Mouse (Mus musculus) cerebellum, adult (tissue): Measurements from ENCODE around the gene Vil1.

Experiments used
- ATAC-seq: cut with Nextera tagmentation; 2 replicates; pipeline ENCODE4 v1.9.2; 2017; ENCODE audit warnings: mild to moderate bottlenecking, moderate library complexity, mixed read lengths; ENCODE audit not compliant: insufficient number of reproducible peaks, low FRiP score, low TSS enrichment

Vil1 gene

DNA sequence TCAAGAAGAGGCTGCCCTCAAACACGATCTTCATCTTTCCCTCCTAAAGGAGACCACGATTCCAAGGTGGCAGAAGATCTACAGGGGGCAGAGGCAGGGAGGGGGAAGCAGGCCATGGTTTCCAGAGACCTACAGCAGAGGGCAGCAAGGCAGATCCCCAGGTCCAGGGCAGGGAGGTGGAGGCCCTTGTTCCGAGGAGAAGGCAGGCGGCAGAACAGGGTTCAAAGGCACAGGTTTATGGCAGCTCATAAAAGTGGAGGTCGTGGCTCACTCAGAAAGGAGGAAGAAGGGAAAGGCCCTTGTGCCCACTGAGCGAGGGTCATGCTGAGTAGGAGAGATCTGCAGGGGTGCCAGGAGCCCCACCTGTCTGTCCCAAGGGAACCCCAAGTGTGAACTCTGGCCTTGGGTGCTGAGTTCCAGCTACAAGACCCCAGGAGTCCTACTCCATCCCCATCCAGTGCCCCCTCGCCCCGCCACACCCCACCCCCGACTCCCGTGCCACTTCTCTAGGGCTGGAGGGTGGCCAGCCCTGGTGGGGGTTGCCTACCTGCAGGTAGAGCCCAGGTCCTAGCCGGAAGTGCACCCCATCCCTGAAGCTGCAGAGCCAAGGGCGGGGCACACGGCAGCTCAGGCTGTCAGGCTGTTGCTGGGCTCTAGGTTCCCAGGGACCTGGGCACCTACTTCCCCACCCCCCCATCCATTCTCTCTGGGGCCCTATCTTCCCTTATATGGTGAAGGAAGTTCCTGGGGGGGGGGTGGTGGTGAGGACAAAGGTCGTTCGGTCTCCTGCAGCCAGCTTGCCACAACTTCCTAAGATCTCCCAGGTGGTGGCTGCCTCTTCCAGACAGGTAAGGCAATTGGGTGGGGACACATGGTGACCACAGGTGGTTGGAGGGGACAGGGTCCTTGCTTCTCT lies at the start of gene Vil1:
Vil1 (plus strand) TSS at position 788 of the 916 bp plus-strand sequence.
- ATAC-seq: no peak

DNA sequence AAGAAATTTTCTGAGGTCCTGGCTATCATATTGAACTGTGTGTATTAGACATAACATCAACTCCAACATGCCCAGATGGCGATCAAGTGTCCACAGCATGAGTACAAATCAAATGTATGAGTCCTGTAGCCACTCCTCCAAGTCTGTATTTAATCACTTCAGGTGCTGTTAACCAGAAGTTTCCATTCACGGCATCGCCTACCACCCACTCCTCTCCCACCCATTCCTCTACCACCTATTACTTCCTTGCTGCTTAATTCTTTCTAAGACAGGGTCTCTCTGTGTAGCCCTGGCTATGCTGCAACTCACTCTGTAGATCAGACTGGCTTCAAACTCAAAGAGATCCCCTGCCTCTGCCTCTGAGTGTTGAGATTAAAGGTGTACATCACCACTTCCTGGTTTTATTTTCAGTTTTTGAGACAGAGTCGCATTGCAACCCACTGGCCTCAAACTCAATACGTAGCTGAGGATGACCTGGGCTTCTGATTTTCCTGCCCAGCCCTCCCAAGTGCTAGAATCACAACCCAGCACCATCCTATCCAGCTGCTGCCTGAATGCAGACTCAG lies 49.1 kb upstream of the Vil1 start:
- no peak for ATAC-seq

DNA sequence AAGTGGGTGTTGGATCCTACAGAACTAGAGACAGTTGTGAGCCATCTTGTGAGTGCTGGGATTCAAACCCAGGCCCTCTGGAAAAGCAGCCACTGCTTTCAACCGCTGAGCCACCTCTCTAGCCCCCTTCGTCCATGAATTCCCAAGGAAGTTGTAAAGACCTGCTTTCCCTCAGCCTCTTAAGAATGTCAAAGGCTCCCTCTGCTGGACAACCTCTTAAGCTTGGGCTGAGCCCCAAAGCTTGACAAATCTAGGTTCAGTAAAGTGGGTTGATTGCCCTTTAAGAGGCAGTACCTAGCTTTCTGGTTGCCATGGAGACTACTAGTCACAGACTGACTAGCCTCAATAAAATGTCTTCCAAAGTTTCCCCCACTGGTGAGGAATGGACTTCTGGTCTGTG lies 47.4 kb upstream of the Vil1 start, which contains the start of gene Catip:
Catip (plus strand) TSS at position 297 of the 400 bp plus-strand sequence.
- ATAC-seq: peak; percentile 82

DNA sequence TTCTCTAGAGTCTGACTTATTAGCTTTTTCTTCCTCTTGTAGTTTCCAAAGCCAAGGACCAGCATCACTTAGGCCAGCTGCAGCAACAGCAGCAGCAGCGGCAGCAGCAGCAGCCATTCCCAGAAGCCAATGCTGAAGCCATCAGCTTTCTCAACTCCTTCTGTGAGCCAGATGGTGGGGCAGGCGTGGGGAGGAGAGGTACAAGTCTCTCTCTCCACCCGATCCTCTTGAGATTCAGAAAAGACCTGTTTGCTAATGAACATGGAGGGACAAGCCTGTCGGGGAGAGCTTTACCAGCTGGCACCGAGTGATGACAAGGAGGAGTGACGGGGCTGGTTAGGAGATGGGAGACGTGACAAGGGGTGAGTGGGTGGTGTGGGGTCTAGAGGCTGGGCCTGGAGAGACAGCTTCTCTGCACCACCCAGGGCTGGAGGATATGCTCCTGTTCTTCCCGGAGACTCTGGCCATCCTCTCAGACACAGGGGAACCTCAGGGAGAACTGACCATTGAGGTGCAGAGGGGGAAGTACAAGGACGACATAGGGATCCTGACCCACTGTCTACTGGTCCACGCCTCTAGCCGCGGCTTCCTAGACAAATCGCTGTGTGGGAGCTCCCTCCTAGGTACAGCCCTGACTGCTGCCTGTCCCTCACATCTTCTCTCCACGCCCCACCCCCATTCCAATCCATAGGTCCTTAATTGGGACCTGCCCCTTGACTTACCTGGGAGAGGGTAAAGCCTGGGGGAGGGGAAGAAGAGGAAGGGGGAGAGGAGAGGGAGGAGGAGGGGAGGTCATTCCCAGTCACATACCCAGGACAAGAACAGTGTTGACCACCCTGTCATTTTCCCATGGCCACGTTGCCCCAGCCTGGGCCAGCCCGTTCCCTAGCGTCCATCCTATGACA lies 46.6 kb upstream of the Vil1 start:
- no peak for ATAC-seq

DNA sequence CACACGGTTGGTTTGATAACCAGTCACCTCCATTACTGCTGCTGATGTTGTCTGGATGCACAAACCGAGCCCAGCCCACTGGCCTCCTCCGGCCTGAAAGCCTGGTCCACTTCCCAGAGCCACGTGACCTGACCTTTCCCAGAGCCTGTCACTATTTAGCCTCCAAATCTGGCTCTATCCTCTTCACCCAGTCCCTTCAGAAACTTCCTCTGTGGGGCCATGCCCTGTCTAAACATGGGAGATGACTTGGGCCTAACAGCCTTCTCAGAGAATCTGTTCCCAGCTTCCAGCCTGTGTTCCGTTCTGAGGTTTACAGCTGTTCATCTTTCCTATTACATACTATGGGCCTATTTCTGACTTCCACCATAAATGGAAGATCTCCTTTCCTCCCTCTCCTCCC lies 45.7 kb upstream of the Vil1 start:
- no peak for ATAC-seq

DNA sequence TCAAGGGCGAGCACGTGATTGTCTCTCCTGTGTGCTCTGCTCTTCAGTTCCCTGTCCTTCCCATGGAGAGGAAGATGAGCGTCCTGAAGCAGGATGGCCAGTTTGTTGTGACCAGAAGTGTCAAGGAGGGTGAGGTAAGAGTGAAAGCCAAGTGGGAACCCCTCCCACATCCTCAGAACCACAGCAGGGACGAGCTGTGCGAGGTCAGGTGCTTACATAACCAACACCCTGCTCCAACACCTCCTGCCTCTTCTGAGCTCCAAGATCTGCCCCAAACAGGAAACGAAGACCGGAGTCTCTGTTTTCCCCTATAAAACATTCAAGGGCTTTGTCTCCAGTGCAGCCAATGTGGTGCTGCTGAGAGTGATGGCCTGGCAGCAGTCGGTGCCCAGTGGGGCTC lies 44.9 kb upstream of the Vil1 start:
- ATAC-seq: no peak

DNA sequence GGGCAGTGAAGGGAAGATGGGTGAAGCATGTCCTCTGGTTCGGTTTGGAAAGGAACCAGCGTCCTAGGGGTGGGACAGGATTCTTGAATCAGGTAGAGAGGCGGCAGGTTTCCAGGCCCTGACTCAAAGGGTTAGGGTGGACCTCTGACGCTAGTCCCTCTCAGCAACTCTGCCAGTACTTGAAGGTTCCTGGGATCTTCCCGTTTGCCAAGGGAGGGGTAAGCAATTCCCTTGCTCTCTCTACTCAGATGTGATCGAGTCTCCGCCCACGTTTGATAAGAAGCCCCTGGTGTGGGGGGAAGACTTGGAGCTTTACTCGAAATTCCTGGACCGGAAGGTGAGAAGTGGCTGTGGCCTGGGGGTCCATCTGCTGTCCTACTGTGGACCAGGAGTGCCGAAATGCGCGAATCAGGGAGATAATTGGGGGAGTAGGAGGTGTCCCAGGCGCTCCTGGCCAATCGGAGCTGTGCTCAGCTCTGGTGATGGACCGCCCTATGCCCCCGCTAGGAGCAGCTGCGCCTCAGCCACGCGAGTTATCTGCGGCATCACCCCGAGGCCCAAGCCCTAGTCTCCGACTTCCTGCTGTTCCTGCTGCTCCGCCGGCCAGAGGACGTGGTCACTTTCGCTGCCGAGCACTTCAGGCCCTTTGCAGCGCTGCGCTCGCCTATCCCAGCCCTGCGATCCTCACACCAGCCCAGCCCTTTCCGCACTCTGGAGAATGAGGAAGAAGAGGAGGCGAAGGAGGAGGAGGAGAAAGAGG lies 41.1 kb upstream of the Vil1 start:
- ATAC-seq: peak; percentile 74; the same call in 1 of the 2 replicates

DNA sequence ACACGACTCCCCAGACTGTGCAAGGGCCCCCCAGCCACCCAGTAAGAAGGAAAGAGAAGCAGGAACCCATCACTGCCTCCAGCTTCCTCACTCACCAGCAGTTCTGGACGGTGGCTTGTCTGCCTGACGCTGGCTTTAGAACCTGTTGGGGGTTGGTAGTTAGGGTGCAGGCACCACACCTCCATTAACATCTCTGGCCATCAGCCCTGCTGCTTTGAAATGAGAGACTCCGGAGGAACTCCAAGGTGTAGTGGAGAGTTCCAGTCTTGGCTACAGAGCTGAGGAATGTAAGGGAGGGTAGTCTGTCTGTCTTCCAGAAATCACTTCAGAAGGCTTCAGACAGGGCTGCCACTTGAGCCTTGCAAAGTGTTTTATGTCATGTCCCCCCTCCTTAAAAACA lies 39.1 kb upstream of the Vil1 start:
- no peak for ATAC-seq

DNA sequence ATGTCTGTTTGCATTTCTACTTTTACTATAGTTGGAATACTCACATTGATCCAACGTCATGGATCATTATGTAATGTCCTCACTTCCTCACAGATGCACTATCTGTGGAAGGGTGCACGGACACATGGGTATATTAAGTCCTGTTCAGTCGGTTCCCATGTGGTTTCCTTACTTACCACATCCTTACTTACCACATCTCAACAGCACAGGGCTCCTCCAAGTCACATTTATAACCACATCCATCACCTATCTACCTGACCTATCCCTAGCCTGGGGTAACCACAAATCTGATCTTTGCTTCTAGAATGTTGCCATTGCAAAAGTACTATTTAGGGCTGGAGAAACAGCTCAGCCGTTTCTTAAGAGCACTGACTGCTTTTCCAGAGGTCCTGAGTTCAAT lies 35.8 kb upstream of the Vil1 start:
- no peak for ATAC-seq

DNA sequence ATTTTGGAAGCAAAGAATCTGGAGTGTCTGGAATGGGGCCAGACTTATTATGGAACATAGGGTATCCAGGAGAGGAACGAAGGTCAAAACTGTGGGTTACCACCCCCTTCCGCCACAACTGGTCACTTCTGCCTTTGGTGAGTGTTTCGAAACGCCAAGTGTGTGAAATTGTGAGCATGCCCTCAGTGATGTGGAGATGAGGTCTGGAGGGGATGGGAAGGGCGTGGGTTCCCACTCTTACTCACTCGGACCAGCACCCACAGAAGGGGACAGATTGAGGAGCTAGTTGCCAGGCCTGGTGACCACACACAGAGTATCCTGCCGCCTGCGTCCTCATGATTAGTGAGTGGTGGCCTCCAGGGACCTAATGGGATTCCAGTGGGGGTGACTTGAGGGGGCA lies 34.2 kb upstream of the Vil1 start, which contains the start of gene Slc11a1:
Slc11a1 (plus strand) TSS at position 216 of the 400 bp plus-strand sequence.
- no peak for ATAC-seq

DNA sequence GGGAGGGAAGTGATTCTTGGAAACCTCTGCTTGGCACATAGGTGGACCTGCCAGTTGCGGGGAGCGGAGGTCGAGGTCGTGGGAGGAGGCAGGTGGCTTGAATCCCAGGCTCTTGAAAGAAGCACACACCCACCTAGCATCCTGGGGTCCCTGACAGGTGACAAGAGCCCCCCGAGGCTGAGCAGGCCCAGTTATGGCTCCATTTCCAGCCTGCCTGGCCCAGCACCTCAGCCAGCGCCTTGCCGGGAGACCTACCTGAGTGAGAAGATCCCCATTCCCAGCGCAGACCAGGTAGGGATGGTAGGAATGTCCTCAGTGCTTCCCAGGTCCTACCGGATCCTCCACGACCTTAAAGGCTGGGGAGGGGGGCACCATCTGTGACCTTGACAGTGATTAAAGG lies 33.6 kb upstream of the Vil1 start:
- ATAC-seq: no peak

DNA sequence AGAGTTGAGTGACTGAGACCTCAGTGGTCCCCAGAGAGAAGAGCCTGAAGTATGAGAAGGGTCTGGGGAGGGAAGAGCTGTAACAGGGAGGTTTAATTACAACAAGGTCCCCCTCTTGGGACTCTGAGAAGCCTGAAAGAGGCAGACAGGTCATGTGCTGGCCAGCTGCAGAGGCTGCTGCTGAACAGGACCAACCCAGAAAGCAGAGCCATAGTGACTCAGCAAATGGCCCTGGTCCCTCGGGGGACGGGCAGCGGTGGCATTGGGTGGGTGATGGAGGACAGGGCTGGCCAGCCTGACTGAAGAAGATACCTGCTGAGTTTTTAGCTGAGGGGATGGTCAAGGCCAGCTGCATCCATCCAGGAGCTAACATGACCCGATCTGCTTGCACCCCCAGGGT lies 32.8 kb upstream of the Vil1 start:
- no peak for ATAC-seq

DNA sequence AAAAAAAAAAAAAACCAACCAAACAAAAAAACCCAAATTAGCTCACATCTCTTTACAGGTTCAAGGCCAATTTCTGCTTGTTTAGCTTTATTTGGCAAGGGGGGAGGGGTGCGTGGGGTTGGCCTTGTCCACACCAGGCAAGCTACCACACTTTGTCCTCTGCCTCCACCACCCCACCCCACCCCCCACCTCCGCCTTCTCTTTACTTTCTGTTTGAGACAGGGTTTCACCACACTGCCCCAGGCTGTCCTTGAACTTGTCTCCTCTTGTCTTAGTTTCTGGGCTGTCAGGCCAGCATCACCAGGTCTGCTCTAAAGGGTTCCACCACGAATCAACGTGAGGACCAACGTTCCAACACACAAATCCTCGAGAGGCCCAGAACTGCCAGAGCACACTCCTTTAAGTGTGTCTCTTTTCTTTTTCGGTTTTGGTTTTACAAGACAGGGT lies 30.1 kb upstream of the Vil1 start:
- no peak for ATAC-seq

DNA sequence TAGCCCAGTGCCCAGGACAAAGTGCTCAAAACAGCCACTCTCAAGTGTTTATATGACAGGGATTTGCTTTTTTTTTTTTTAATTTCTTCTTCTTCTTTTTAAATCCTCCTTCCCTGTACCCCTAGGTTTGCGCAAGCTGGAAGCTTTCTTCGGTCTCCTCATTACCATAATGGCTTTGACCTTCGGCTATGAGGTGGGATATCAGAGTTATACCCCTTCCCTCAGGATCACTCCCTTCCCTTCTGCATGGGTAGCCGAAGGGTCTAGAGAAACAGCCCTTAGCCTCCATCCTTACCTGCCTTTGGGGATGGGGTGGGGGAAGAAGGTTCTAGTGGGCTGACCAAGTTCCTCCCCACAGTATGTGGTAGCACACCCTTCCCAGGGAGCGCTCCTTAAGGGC lies 28.7 kb upstream of the Vil1 start:
- no peak for ATAC-seq

DNA sequence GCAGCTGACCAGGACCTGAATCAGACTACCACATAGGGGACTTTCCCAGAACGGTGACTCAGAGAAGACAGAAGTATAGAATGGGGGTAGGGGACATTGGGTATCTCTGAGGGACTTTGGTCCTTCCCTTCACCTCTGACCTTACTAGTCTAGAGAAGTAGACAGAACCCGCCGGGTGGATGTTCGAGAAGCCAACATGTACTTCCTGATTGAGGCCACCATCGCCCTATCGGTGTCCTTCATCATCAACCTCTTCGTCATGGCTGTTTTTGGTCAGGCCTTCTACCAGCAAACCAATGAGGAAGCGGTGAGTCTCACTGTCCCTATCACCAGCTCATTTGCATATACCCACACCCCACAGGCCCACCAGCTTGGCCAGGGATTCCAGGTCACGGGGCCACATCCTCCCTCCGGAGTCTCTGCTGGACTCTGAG lies 27.6 kb upstream of the Vil1 start:
- no peak for ATAC-seq

DNA sequence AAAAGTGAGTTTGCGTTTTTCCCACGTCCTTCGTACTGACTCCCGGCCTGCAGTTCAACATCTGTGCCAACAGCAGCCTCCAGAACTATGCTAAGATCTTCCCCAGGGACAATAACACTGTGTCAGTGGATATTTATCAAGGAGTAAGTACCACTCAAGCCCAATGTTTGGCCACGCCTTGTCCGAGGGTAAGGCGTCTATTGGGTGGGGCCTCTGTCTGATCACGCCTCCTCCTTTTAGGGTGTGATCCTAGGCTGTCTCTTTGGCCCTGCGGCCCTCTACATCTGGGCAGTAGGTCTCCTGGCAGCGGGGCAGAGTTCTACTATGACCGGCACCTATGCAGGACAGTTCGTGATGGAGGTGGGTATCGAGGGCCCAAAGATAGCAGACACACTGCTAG lies 25.8 kb upstream of the Vil1 start:
- ATAC-seq: no peak

DNA sequence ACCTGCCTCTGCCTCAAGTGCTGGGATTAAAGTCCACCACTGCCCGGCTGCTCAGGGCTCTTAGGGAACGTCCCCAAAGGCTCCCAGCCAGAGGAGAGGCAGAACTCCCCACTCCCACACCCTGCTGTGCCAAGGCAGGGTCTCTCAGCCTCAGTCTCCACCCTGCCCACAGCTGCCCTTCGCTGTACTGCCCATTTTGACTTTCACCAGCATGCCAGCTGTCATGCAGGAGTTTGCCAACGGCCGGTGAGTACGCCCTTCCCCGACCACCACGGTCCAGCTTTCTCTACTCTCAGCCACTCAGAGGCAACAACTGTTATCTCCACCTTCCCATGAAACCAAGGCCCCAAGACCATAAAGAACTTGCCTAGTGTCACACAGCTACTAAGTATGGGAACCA lies 24.7 kb upstream of the Vil1 start:
- no peak for ATAC-seq

DNA sequence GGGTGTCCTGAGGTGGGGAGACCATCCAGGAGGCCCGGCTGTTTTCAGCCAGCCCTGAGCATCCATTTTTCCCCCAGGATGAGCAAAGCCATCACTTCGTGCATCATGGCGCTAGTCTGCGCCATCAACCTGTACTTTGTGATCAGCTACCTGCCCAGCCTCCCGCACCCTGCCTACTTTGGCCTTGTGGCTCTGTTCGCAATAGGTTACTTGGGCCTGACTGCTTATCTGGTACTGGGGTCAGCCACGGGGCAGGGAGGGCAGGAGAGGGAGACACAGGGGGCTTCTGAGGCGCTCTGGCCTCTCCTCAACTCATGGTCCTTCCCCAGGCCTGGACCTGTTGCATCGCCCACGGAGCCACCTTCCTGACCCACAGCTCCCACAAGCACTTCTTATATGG lies 24.1 kb upstream of the Vil1 start:
- ATAC-seq: no peak

DNA sequence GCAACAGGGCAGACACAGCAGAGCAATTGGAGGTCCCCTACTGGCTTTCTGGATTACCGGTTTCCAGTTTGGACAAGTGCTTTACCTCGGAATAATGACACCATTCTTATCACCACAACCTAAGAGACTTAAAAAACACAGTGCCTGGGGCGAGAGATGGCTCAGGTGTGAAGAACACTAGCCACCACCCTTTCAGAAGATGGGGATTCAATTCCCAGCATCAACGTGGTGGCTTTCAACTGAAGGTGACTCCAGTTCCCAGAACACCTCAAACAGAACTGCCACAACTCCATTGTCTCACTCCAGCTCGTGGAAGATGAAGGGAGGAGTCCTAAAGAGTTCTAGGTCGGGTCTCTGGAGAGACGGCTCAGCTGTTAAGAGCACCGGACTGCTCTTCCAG lies 23.6 kb upstream of the Vil1 start:
- ATAC-seq: no peak

DNA sequence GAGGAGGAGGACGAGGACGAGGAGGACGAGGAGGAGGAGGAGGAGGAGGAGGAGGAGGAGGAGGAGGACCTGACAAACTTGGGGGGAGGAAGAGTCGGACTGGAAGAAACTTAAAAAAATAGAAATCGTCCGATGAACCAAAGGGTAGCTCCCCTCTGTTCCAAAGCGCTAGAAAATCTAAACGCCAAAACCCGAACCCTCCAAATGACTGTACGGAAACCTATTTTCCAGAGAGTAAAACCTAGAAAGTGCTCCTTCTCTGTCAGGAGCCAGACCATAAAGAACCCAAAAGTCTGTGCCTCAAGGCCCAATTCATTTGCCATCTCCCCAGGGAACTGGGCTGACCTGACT lies 22.8 kb upstream of the Vil1 start:
- no peak for ATAC-seq
